Mouse (Mus musculus): ENCODE data around the gene Dlgap1. TPM values are rescaled to one million over a fixed set of nuclear protein-coding genes. Genes with fewer than 3 reads are reported as not detected.

Gene Dlgap1
- total RNA-seq, 1 experiment from 2014 or later = 26.8 TPM

DNA sequence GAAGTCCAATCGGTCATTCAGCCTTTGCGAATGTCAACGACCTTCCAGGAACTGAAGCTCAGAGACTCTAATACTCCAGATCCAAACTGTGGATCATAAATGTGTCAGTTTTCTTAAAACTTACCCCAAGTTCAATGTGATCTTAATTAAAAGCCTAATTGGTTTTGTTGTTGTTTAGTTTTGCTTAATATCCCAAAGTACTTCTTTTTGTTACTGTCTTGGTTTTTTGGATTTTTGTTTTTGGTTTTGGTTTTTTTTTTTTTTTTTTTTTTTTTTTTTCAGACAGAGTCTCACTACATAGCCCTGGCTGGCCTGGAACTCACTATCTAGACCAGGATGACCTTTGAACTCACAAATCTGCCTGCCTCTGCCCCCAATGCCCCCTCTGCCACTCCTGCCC lies 765.9 kb downstream of the Dlgap1 start:
- DNase-seq = no peak

DNA sequence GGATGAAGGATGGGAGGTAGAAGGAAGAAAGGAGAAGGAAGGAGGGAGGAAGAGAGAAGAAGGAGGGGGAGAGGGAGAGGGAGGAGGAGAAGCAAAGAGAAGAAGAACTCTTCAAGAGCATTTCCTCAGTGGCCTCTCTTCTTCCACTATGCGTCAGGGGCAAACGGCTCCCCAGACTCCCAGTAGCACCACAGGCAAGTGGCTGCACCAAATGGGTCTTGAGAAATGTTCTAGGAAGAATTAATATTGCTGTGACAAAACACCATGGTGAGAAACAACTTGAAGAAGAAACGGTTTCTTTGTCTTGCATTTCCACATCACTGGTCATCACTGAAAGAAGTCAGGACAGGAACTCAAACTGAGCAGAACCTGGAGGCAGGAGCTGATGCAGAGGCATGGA lies 766.5 kb downstream of the Dlgap1 start:
- DNase-seq = no peak

GRCm38 (mm10) chr17:70737424-70737823 lies 768.6 kb downstream of the Dlgap1 start:
- peak; percentile 80 for DNase-seq

DNA sequence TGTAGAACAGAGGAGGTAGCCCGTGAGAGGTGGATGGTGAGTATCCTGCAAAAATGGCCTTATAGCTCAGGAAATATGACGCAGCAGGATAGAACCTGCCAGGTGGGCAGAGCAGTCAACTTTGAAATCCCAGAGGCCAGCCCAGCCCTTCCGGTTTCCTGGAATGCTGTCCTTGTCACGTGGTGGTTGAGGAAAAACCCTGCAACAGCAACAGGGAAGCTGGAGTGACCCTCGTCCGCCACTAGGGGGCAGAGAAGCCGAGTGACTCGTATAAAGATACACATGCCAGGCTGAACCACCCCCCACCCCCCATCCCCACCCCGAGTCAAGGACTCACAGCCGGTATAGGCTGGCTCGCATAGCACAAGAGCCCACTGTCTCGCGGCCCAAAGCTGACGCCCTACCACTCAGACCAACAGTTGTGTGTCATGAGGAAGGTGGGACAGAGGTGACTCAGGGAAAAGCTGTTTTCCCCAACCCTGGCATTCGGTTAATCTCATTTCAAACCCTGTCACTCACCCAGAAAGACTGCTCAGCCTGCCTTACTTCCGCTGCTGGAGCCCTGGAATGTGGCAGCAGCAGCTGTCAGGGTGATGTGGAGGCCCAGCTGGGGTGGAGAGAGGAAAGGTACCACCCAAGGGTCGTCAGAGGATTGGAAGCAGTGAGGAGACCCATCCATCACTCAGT lies 769.4 kb downstream of the Dlgap1 start:
- DNase-seq = peak; percentile 94

DNA sequence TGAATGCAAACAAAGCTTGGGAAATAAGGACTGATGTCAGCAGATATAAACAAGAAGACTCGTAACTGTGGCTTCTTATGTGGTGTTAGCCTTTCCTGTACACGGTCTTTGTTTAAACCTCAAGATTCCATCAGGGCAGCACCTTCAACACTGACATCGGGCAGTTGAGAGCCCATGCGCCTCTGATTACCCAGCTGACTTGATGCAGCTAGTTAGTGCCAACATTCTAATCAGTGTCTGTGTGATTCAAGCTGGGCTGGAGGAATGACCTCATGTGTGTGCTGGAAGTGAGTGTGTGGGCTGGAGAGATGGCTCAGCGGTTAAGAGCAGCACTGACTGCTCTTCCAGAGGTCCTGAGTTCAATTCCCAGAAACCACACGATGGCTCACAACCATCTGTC lies 770.5 kb downstream of the Dlgap1 start:
- peak; percentile 20 for DNase-seq

GRCm38 (mm10) chr17:70741696-70742095 lies 772.8 kb downstream of the Dlgap1 start:
- no peak for DNase-seq

DNA sequence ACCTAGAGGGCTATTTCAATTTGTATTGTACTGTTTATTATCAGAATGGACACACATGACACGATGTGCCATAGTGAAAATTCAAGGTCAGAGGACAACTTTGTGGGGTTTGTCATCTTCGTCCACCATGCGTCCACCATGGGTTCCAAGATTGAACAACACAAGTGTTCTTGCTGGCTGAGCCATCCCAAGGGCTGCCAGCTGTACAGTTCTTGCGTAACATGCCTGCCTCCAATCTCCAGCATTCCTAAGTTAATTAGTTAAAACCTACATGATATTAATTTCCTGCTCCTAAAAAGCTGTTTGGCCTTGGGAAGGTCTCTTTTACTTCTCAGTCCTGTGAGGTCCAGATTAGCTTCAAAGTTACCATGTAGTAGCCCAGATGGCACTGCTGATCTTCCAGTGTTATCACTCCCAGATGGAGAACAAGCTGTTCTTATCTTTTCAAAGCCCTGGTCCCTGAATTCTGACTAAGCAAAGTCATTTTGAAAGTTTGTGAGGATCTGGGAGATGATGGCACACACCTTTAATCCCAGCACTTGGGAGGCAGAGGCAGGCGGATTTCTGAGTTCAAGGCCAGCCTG lies 775.8 kb downstream of the Dlgap1 start:
- DNase-seq = no peak

GRCm38 (mm10) chr17:70745385-70745784 lies 776.5 kb downstream of the Dlgap1 start:
- peak; percentile 27 for DNase-seq

- peak; percentile 58 for DNase-seq
These were observed 777.7 kb downstream of the Dlgap1 start for GRCm38 (mm10) chr17:70746379-70747079.

DNA sequence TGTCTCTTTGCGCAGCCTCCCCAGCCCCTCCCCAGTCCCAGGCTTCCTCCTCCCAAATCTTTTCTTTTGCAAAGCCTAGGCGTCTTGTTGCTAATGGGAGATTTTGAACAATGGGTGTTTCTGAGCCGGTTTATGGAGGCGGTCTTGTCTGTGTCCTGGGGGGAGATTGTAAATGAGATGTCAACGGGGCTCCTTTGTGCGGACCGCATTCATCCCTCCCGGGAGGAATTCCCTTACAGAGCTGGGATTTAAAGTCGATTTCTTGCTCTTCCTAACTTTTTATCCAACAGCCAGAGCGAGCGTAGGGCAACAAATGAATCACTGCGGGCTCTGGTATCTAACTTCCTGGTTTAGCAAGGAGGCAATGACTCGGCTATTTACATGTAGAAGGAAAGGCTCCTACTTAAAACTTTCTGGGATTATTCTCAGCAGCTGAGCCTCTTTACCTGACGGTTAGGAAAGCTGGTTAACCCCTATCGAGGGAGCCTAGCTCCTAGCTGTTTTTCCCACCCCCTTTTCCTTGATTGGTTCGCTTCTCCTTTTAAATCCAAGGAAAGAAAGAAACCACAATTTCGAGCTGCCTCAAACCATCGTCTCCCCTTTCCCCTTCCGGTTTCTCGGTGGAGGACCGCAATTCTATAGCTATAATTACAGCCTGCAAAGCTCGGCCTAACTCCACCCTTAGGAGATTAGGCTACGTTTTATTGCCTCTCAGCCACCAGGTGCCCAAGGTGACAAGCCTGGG lies 779.0 kb downstream of the Dlgap1 start:
- DNase-seq = peak; percentile 44

- DNase-seq = peak; percentile 20
These were observed 779.6 kb downstream of the Dlgap1 start for GRCm38 (mm10) chr17:70748476-70748830.

DNA sequence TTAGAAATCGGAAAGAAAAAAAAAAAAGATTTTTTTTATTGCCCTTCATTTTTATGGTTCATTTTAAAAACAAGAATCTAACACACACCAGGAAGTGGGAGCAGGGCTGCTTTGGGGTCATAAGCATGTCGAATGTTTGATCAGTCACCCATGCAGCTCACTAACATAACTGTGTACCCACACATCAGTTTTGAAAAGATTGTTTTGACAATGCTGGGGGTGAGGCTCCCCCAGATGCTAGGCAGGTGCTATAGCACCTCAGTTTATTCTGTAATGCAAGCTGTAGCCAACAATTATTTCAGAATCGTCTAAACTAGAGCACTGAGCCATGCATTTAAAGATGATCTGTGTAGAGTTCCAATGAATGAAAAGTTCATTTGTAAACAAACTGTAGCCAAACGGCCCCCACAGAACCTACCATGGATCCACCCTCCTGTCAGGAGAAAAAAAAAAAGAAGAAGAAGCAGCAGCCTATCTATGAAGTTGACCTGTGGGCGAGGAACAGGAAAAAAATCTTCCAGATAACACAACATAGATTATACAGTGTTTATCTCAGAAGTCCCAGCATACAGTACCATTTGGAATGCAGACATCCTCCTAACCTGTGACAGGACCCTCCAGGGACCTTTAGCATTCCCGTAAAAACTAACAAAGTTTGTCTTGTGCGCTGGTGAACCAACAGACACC lies 780.2 kb downstream of the Dlgap1 start:
- DNase-seq = no peak

- DNase-seq = peak; percentile 31
These were observed 781.6 kb downstream of the Dlgap1 start for GRCm38 (mm10) chr17:70750236-70751160.

DNA sequence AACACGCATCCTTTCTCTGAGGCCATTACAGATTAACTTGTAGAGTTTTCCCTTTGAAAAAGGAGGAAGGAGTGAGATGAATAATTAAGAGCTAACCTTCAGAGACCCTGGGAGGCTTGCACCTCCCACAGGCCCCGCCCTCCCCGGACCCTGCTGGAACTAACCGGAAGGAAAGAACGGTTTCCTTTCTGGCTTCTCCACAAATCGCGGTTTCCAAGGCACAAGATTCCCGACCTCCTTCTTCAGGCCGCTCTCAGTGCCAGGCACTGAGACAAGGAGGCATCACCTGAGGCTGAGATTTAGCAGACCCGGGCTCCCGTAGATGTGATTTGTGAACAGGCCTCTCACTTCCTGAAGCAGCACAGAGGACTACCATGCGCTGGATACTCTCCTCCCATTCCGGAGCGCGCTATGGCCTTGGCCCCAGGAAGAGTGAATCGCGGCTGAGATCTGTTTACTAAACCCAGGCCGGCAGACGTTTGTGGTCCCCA lies 782.3 kb downstream of the Dlgap1 start:
- peak; percentile 79 for DNase-seq

DNA sequence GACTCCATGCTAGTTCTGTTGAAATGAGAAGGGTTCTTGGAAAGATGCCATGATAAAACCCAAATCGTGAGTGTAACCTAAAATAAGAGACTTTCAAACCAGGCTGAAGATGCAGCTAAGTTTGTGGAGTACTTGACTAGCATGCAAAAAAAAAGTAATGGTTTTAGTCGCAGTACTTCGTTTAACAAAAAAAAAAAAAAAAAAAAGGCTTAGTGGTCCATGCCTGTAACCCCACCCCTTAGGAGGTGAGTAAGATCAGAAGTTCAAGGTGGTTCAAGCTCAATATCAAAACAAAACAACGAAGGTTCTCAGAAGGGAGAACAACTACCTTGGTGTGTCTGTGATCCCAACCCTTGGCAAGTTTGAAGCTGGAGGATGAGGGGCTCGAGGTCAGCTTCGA lies 782.8 kb downstream of the Dlgap1 start:
- DNase-seq = no peak

GRCm38 (mm10) chr17:70753444-70754032 lies 784.7 kb downstream of the Dlgap1 start:
- DNase-seq = peak; percentile 52

GRCm38 (mm10) chr17:70754041-70754440 lies 785.2 kb downstream of the Dlgap1 start:
- no peak for DNase-seq

GRCm38 (mm10) chr17:70754638-70755037 lies 785.8 kb downstream of the Dlgap1 start:
- DNase-seq = no peak

- peak; percentile 94 for DNase-seq
These were observed 786.3 kb downstream of the Dlgap1 start for GRCm38 (mm10) chr17:70755039-70755668.

GRCm38 (mm10) chr17:70755669-70756263 lies 786.9 kb downstream of the Dlgap1 start:
- peak; percentile 31 for DNase-seq

Data from adrenal gland, postnatal 14 days (tissue).